Mouse (Mus musculus): Measurements from ENCODE around the gene Cldn3.

DNA sequence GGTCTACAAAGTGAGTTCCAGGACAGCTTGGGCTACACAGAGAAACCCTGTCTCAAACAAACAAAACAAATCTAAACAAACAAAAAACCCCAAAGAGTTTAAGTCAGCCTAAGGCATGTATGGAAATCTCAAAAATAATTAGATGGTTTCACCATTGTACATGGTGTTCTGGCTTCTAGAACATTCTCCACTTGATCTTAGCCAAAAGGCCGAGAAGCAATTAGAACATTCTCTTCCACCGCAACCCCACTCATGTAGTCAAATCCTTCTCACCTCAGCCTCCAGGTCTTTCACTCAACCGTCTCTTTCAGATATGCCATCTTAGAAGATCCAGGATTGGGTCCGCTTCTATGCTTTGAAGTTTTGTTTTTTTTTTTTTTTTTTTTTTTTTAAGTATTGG is 13.8 kb downstream of the Cldn3 start:
- TF ChIP-seq CTCF (IDR thresholded peaks at IDR 0.05; ENCODE audit: control insufficient read depth, insufficient read depth, insufficient read length): no peak
- no peak for TF ChIP-seq MAX (IDR thresholded peaks at IDR 0.05)
- TF ChIP-seq USF1 (IDR thresholded peaks at IDR 0.05; ENCODE audit: low read depth): no peak
- no peak for TF ChIP-seq MYOD1 (IDR thresholded peaks at IDR 0.05; ENCODE audit: control insufficient read depth, insufficient read length, low read depth)
- TF ChIP-seq MYOG (IDR thresholded peaks at IDR 0.05; ENCODE audit: control insufficient read depth, extremely low read depth, insufficient read length): no peak
- no peak for TF ChIP-seq CEBPB (IDR thresholded peaks at IDR 0.05; ENCODE audit: low read depth)
